Mouse (Mus musculus): ENCODE measurements around the gene Rasgrf1.

Gene Rasgrf1

GRCm38 (mm10) chr9:89964091-89964490, 54.4 kb downstream of the Rasgrf1 start:
- TF ChIP-seq POU5F1 (IDR thresholded peaks at IDR 0.05; ENCODE audit: borderline replicate concordance, low read length) (no peak), NANOG (IDR thresholded peaks at IDR 0.05; ENCODE audit: borderline replicate concordance, low read length) (no peak)
- Histone ChIP-seq H3K4me1 (replicated peaks; ENCODE audit: low read depth, low read length) (no peaks in the 10 kb centered on the region), H3K36me3 (ENCODE audit: insufficient read depth, low read length) (no peaks in the 10 kb centered on the region), H3K4me3 (replicated peaks; ENCODE audit: low read length) (no peak overlapping the region), H3K9me3 (ENCODE audit: low read length) (peaks cover 2% of the 10 kb centered on the region; the same call in 1 of the 2 replicates), H3K27me3 (ENCODE audit: insufficient read depth, low read length) (no peaks in the 10 kb centered on the region; the same call in 1 of the 2 replicates)

- Histone ChIP-seq H3K4me3 (replicated peaks; ENCODE audit: low read length) (no peak overlapping the region), H3K9me3 (ENCODE audit: low read length) (peaks cover 2% of the 10 kb centered on the region; the same call in 1 of the 2 replicates), H3K4me1 (replicated peaks; ENCODE audit: low read depth, low read length) (no peaks in the 10 kb centered on the region), H3K27me3 (ENCODE audit: insufficient read depth, low read length) (peaks cover 11% of the 10 kb centered on the region), H3K36me3 (ENCODE audit: insufficient read depth, low read length) (no peaks in the 10 kb centered on the region)
- TF ChIP-seq CTCF (conservative IDR thresholded peaks at IDR 0.05; ENCODE audit: low read length) (no peak), NANOG (IDR thresholded peaks at IDR 0.05; ENCODE audit: borderline replicate concordance, low read length) (no peak), POU5F1 (IDR thresholded peaks at IDR 0.05; ENCODE audit: borderline replicate concordance, low read length) (no peak)
Measured at GRCm38 (mm10) chr9:89967716-89968115, 58.0 kb downstream of the Rasgrf1 start.

GRCm38 (mm10) chr9:89968836-89969450, 59.2 kb downstream of the Rasgrf1 start:
- Histone ChIP-seq H3K4me1 (replicated peaks; ENCODE audit: low read depth, low read length) (no peaks in the 10 kb centered on the region), H3K36me3 (ENCODE audit: insufficient read depth, low read length) (no peaks in the 10 kb centered on the region), H3K4me3 (replicated peaks; ENCODE audit: low read length) (no peak overlapping the region), H3K27me3 (ENCODE audit: insufficient read depth, low read length) (peaks cover 15% of the 10 kb centered on the region), H3K9me3 (ENCODE audit: low read length) (no peaks in the 10 kb centered on the region)
- peak; percentile 53 for TF ChIP-seq CTCF (conservative IDR thresholded peaks at IDR 0.05; ENCODE audit: low read length)
- no peak for TF ChIP-seq POU5F1 (IDR thresholded peaks at IDR 0.05; ENCODE audit: borderline replicate concordance, low read length)

GRCm38 (mm10) chr9:89970271-89970670, 60.6 kb downstream of the Rasgrf1 start:
- Histone ChIP-seq H3K4me1 (replicated peaks; ENCODE audit: low read depth, low read length) (no peaks in the 10 kb centered on the region), H3K27me3 (ENCODE audit: insufficient read depth, low read length) (peaks cover 23% of the 10 kb centered on the region), H3K9me3 (ENCODE audit: low read length) (no peaks in the 10 kb centered on the region), H3K36me3 (ENCODE audit: insufficient read depth, low read length) (no peaks in the 10 kb centered on the region), H3K4me3 (replicated peaks; ENCODE audit: low read length) (no peak overlapping the region)
- TF ChIP-seq POU5F1 (IDR thresholded peaks at IDR 0.05; ENCODE audit: borderline replicate concordance, low read length) (no peak), NANOG (IDR thresholded peaks at IDR 0.05; ENCODE audit: borderline replicate concordance, low read length) (no peak), CTCF (conservative IDR thresholded peaks at IDR 0.05; ENCODE audit: low read length) (no peak)

GRCm38 (mm10) chr9:89970886-89971486, 61.3 kb downstream of the Rasgrf1 start:
- H3K36me3 ChIP-seq (ENCODE audit: insufficient read depth, low read length), result no peaks in the 10 kb centered on the region
- TF ChIP-seq NANOG (IDR thresholded peaks at IDR 0.05; ENCODE audit: borderline replicate concordance, low read length), result no peak

GRCm38 (mm10) chr9:89972321-89972720, 62.6 kb downstream of the Rasgrf1 start:
- Histone ChIP-seq H3K9me3 (ENCODE audit: low read length) (no peaks in the 10 kb centered on the region), H3K36me3 (ENCODE audit: insufficient read depth, low read length) (no peaks in the 10 kb centered on the region), H3K4me1 (replicated peaks; ENCODE audit: low read depth, low read length) (no peaks in the 10 kb centered on the region), H3K4me3 (replicated peaks; ENCODE audit: low read length) (no peak overlapping the region), H3K27me3 (ENCODE audit: insufficient read depth, low read length) (peaks cover 35% of the 10 kb centered on the region)
- no peak for TF ChIP-seq CTCF (conservative IDR thresholded peaks at IDR 0.05; ENCODE audit: low read length)
- TF ChIP-seq POU5F1 (IDR thresholded peaks at IDR 0.05; ENCODE audit: borderline replicate concordance, low read length), result no peak
- TF ChIP-seq NANOG (IDR thresholded peaks at IDR 0.05; ENCODE audit: borderline replicate concordance, low read length), result no peak

More at GRCm38 (mm10) chr9:89970886-89971486, 61.3 kb downstream of the Rasgrf1 start:
- Histone ChIP-seq H3K9me3 (ENCODE audit: low read length) (no peaks in the 10 kb centered on the region), H3K4me1 (replicated peaks; ENCODE audit: low read depth, low read length) (no peaks in the 10 kb centered on the region), H3K4me3 (replicated peaks; ENCODE audit: low read length) (no peak overlapping the region), H3K27me3 (ENCODE audit: insufficient read depth, low read length) (peaks cover 28% of the 10 kb centered on the region)

- Histone ChIP-seq H3K36me3 (ENCODE audit: insufficient read depth, low read length) (no peaks in the 10 kb centered on the region), H3K27me3 (ENCODE audit: insufficient read depth, low read length) (peaks cover 35% of the 10 kb centered on the region), H3K4me1 (replicated peaks; ENCODE audit: low read depth, low read length) (no peaks in the 10 kb centered on the region), H3K9me3 (ENCODE audit: low read length) (no peaks in the 10 kb centered on the region), H3K4me3 (replicated peaks; ENCODE audit: low read length) (no peak overlapping the region)
- no peak for TF ChIP-seq NANOG (IDR thresholded peaks at IDR 0.05; ENCODE audit: borderline replicate concordance, low read length)
- peak; percentile 29; the same call in 1 of the 2 replicates for TF ChIP-seq CTCF (conservative IDR thresholded peaks at IDR 0.05; ENCODE audit: low read length)
Measured at GRCm38 (mm10) chr9:89973856-89974255, 64.1 kb downstream of the Rasgrf1 start.

GRCm38 (mm10) chr9:89974463-89974931, 64.8 kb downstream of the Rasgrf1 start:
- TF ChIP-seq POU5F1 (IDR thresholded peaks at IDR 0.05; ENCODE audit: borderline replicate concordance, low read length), result no peak
- no peak for TF ChIP-seq NANOG (IDR thresholded peaks at IDR 0.05; ENCODE audit: borderline replicate concordance, low read length)
- TF ChIP-seq CTCF (conservative IDR thresholded peaks at IDR 0.05; ENCODE audit: low read length), result no peak
- no peaks in the 10 kb centered on the region for H3K9me3 ChIP-seq (ENCODE audit: low read length)
- no peaks in the 10 kb centered on the region for H3K4me1 ChIP-seq (replicated peaks; ENCODE audit: low read depth, low read length)
- no peak overlapping the region for H3K4me3 ChIP-seq (replicated peaks; ENCODE audit: low read length)
- peaks cover 35% of the 10 kb centered on the region for H3K27me3 ChIP-seq (ENCODE audit: insufficient read depth, low read length)
- no peaks in the 10 kb centered on the region for H3K36me3 ChIP-seq (ENCODE audit: insufficient read depth, low read length)

Data from E14TG2a.4 (cell line).